Mouse (Mus musculus) ES-Bruce4 (cell line): ENCODE results near the gene Ckm. TPM values are rescaled to one million over a fixed set of nuclear protein-coding genes. Genes with fewer than 3 reads are reported as not detected.

ENCODE experiments used
- H3K27ac ChIP-seq: 2 replicates; pipeline ENCODE4 v1.5.1; 2012; ENCODE audit warnings: low read length, inconsistent platforms; ENCODE audit not compliant: insufficient read depth
- H3K27me3 ChIP-seq: 2 replicates; pipeline ENCODE4 v1.6.1; 2012; ENCODE audit warnings: mild to moderate bottlenecking, low read length, inconsistent platforms; ENCODE audit not compliant: control insufficient read depth, poor library complexity, insufficient read depth, severe bottlenecking
- H3K36me3 ChIP-seq: 2 replicates; pipeline ENCODE4 v1.6.1; 2012; ENCODE audit warnings: inconsistent platforms, mild to moderate bottlenecking, low read length, moderate library complexity; ENCODE audit not compliant: control insufficient read depth, poor library complexity, insufficient read depth, severe bottlenecking
- H3K4me1 ChIP-seq: one replicate; pipeline ENCODE4 v1.8.1; 2011; ENCODE audit warnings: low read length; ENCODE audit not compliant: control insufficient read depth, insufficient read depth
- H3K4me3 ChIP-seq: 2 replicates; pipeline ENCODE4 v1.5.1; 2011; ENCODE audit warnings: low read depth, mild to moderate bottlenecking, low read length
- H3K9ac ChIP-seq: 2 replicates; pipeline ENCODE4 v1.6.1; 2012; ENCODE audit warnings: low read depth, mild to moderate bottlenecking, inconsistent platforms; ENCODE audit not compliant: poor library complexity, severe bottlenecking
- H3K9me3 ChIP-seq: replicated peaks from 2 replicates; pipeline ENCODE4 v1.6.1; 2012; ENCODE audit warnings: mild to moderate bottlenecking, low read length, inconsistent platforms; ENCODE audit not compliant: control insufficient read depth, poor library complexity, insufficient read depth, severe bottlenecking
- CTCF ChIP-seq: IDR thresholded peaks from one replicate; pipeline ENCODE4 v1.8.1; 2011; ENCODE audit warnings: low read depth, low read length
- EP300 ChIP-seq: IDR thresholded peaks from 2 replicates; pipeline ENCODE4 v1.6.1; 2011; ENCODE audit warnings: low read depth, low read length; ENCODE audit not compliant: insufficient read depth
- POLR2A ChIP-seq: IDR thresholded peaks from one replicate; pipeline ENCODE4 v1.8.1; 2011; ENCODE audit warnings: low read length; ENCODE audit not compliant: insufficient read depth
- polyA plus RNA-seq: library from polyadenylated mRNA; stranded (reverse); fragments of >200 nt; gene quantifications from 2 replicates; pipeline ENCODE4 v1.2.4, GENCODE M21; 2011; ENCODE audit warnings: low read depth; ENCODE audit not compliant: missing spikeins, insufficient read depth, insufficient read length

Gene Ckm
- polyA plus RNA-seq, result not detected in 2 replicates

GRCm38 (mm10) chr7:19404476-19404875, at the start of gene Ckm:
TSS of gene Ckm (plus strand) at chr7:19404776.
- no peaks in the 10 kb centered on the region for H3K36me3 ChIP-seq
- no peak for TF ChIP-seq POLR2A
- no peaks in the 10 kb centered on the region; the same call in 1 of the 2 replicates for H3K9me3 ChIP-seq
- H3K4me3 ChIP-seq, result peak within 1 kb of the TSS; percentile 92
- no peak within 1 kb of the TSS for H3K27ac ChIP-seq
- no peaks in the 10 kb centered on the region for H3K27me3 ChIP-seq
- peak within 1 kb of the TSS; percentile 68 for H3K9ac ChIP-seq
- H3K4me1 ChIP-seq, result no peaks in the 10 kb centered on the region

DNA sequence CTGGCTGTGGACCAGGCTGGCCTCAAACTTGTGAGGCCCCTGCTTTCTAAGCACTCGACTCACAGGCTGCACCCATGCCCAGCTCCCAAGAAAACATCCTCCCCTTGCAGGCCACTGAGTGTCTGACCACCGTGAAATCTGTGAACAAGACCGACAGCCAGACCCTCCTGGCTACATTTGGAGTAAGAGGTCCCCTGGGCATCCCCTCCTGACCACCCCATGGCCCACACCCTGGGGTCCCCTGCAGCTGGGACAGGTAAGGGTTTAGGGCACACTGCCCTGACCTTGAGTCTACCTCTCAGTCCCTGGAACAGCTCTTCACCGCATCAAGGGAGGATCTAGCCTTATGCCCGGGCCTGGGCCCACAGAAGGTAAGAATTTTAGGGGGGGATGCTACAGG, 49.6 kb upstream of the Ckm start:
- Histone ChIP-seq H3K36me3 (peaks cover 7% of the 10 kb centered on the region), H3K9me3 (no peaks in the 10 kb centered on the region), H3K9ac (no peak overlapping the region), H3K27ac (no peak overlapping the region), H3K27me3 (no peaks in the 10 kb centered on the region), H3K4me1 (no peaks in the 10 kb centered on the region), H3K4me3 (no peak overlapping the region)
- TF ChIP-seq POLR2A, result no peak
- no peak for TF ChIP-seq EP300
- no peak for TF ChIP-seq CTCF

- no peak overlapping the region for H3K4me3 ChIP-seq
These were observed 48.3 kb upstream of the Ckm start for GRCm38 (mm10) chr7:19356311-19356710.

DNA sequence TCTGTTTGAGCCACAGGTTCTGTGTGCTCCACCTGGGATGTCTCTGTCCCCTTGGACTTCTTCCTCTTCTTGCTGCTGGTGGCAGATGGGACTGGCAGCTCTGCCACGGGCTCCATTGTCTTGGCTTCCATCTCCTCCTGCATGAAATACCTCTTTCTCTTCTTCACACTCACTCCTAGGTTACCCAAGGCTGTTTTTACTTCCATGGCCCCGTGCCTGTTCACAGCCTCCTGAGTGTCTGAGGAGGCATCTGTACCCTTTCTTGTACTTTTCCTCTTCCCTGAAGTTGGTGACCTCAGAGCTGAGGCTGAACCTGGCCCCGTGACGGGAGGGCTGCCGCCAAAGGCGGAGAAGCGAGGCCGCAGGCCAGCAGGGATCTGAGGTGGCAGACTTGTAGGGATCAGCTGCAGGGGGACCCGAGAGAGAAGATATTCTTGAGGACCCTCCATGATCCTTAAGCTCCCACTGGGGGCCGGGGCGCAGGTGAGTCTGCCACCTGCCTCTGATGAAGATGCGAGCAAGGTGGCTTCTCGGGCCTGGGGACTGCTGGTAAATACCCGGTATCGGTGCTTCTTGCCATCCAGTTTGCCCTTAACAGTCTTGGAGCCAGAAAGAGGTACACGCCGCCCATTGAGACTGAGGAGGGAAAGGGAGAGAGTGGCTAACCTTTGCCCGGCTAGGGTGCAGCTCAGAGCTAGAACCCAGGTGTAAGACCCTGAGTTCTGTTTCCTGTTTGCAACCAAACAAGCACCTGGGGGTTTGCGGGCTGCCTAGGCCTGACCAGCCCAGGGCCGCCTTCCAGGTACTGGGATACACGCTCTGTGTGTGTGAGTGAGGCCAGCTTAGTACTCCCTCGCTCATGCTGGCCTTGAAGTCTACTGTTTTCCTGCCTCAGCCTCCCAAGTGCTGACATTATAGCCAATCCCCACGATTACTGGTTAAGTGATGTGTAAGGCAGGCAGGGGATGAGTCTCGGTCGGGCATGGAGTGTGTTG, 46.9 kb upstream of the Ckm start:
- TF ChIP-seq POLR2A, result no peak
- no peak for TF ChIP-seq CTCF
- no peak for TF ChIP-seq EP300
- Histone ChIP-seq H3K36me3 (peaks cover 7% of the 10 kb centered on the region), H3K27me3 (no peaks in the 10 kb centered on the region), H3K27ac (no peak overlapping the region), H3K4me3 (no peak overlapping the region), H3K9me3 (no peaks in the 10 kb centered on the region), H3K4me1 (no peaks in the 10 kb centered on the region), H3K9ac (peak overlapping the region; percentile 19)

More at GRCm38 (mm10) chr7:19356311-19356710, 48.3 kb upstream of the Ckm start:
- Histone ChIP-seq H3K27ac (no peak overlapping the region), H3K9ac (no peak overlapping the region), H3K9me3 (no peaks in the 10 kb centered on the region), H3K4me1 (no peaks in the 10 kb centered on the region), H3K36me3 (peaks cover 7% of the 10 kb centered on the region), H3K27me3 (no peaks in the 10 kb centered on the region)
- TF ChIP-seq CTCF (no peak), EP300 (no peak), POLR2A (no peak)

DNA sequence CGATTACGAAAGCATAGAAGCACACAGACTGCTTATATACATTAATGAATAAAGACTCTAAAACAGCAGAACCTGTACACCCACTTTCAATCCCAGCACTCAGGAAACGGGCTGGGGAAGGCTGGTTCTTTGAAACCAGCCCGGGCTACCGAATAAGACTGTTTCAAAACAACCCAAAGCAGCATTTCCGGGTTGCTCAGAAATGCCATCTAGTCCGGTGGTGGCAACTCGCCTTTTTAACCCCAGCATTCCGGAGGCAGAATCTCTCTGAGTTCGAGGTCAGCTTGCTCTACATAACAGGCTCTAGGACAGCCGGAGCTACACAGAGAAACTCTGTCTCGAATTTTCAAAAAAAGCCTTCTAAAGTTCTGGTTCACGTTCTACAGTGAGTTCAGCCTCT, 45.9 kb upstream of the Ckm start:
- Histone ChIP-seq H3K27ac (no peak overlapping the region), H3K9me3 (no peaks in the 10 kb centered on the region), H3K4me1 (peaks cover 1% of the 10 kb centered on the region), H3K9ac (peak overlapping the region; percentile 19), H3K27me3 (no peaks in the 10 kb centered on the region), H3K4me3 (peak overlapping the region; percentile 58), H3K36me3 (peaks cover 4% of the 10 kb centered on the region)
- TF ChIP-seq EP300 (no peak), POLR2A (no peak), CTCF (no peak)

GRCm38 (mm10) chr7:19359299-19359891, 45.2 kb upstream of the Ckm start, which contains the start of the genes Cd3eap and Ppp1r13l:
TSS of gene Cd3eap (minus strand) at chr7:19359483.
TSS of gene Ppp1r13l (plus strand) at chr7:19359749.
- peak within 1 kb of the TSS; percentile 78 for H3K4me3 ChIP-seq
- H3K4me1 ChIP-seq, result peaks cover 1% of the 10 kb centered on the region
- TF ChIP-seq EP300 (no peak), POLR2A (peak; percentile 22), CTCF (no peak)
- no peaks in the 10 kb centered on the region for H3K9me3 ChIP-seq
- no peaks in the 10 kb centered on the region for H3K27me3 ChIP-seq
- no peak within 1 kb of the TSS for H3K27ac ChIP-seq
- H3K9ac ChIP-seq, result peak within 1 kb of the TSS; percentile 19
- peaks cover 4% of the 10 kb centered on the region for H3K36me3 ChIP-seq
